Mouse (Mus musculus): ENCODE results near the gene Gpc2. TPM values are rescaled to one million over a fixed set of nuclear protein-coding genes. Genes with fewer than 3 reads are reported as not detected.
A peak's percentile ranks its signal among the peaks of the same experiment; 100 is the strongest.

Gpc2 gene
- polyA plus RNA-seq, 1 experiment = 1.2 TPM

DNA sequence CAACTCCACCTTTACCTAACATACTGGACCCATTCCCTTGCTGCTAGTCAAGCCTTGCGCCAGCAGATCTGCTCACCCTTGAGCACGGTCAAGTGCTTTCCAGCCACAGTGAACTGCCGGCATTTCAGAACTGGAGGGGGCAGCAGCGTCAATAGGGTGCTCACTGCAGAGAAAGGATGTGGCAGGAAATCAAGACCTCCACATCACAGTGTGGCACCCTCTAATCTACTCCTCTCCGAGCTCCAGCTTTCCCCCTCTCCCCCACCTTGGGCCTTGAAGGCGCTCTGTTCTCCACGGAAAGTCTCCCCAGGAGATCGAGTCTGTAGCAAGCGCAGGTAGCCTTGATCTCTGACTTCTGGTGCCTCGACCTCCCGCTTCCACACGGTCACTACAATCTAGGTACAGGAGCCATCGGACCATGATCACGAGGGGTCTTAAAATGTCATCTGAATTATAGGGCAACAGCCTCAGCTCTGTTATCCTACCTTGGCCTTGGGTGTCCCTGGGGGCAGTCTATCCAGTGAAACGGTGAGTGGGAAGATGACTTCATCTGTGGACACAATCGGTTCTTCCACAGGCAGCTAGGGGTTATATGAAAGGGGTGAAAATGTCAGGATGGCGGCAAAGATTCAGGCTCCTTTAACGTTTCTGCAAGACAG, 17.1 kb downstream of the Gpc2 start:
- Histone ChIP-seq H3K36me3 (ENCODE audit: control insufficient read depth, insufficient read depth, low read length) (no peaks in the 10 kb centered on the region), H3K4me1 (ENCODE audit: control insufficient read depth, insufficient read depth, low read length) (peaks cover 4% of the 10 kb centered on the region; the same call in 1 of the 2 replicates), H3K27me3 (replicated peaks; ENCODE audit: control insufficient read depth, insufficient read depth, low read length) (no peaks in the 10 kb centered on the region), H3K4me3 (ENCODE audit: insufficient read depth, low read depth, low read length) (peak overlapping the region; percentile 71), H3K27ac (ENCODE audit: insufficient read depth, low read depth, low read length) (no peak overlapping the region)
- WGBS = 58% methylated on average over 18 of the region's 18 CpGs
- no peak for DNase-seq
- TF ChIP-seq POLR2A (IDR thresholded peaks at IDR 0.05; ENCODE audit: low read depth, low read length) = no peak
- no peak for TF ChIP-seq CTCF (conservative IDR thresholded peaks at IDR 0.05; ENCODE audit: insufficient read depth, insufficient read length, low read depth, low read length)

DNA sequence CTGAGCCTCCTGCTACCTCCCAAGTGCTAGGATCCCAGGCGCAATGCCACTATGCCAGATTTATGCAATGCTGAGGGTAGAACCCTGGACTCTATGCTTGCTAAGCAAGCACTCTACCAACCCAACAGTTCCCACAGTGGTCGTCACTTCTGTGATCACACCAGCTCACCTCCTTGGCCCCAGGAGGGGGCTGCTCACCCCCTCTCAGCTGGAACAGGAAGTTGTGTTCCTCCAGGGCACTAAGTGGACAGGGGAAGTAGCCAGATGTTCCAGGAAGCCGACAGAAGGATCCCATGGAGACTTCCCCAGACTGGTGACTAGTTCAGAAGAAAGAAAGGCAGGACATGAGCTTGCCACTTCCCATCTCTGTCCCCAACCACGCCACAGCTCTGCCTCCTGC, 17.8 kb downstream of the Gpc2 start:
- no peak for DNase-seq
- 65% methylated on average over 4 of the region's 4 CpGs for WGBS
- no peaks in the 10 kb centered on the region for H3K36me3 ChIP-seq (ENCODE audit: control insufficient read depth, insufficient read depth, low read length)
- H3K4me3 ChIP-seq (ENCODE audit: insufficient read depth, low read depth, low read length) = no peak overlapping the region
- peaks cover 4% of the 10 kb centered on the region; the same call in 1 of the 2 replicates for H3K4me1 ChIP-seq (ENCODE audit: control insufficient read depth, insufficient read depth, low read length)
- H3K27ac ChIP-seq (ENCODE audit: insufficient read depth, low read depth, low read length) = no peak overlapping the region
- no peaks in the 10 kb centered on the region for H3K27me3 ChIP-seq (replicated peaks; ENCODE audit: control insufficient read depth, insufficient read depth, low read length)
- no peak for TF ChIP-seq POLR2A (IDR thresholded peaks at IDR 0.05; ENCODE audit: low read depth, low read length)
- TF ChIP-seq CTCF (conservative IDR thresholded peaks at IDR 0.05; ENCODE audit: insufficient read depth, insufficient read length, low read depth, low read length) = no peak

GRCm38 (mm10) chr5:138260834-138261233, 19.0 kb downstream of the Gpc2 start:
- H3K27me3 ChIP-seq (replicated peaks; ENCODE audit: control insufficient read depth, insufficient read depth, low read length) = no peaks in the 10 kb centered on the region
- TF ChIP-seq POLR2A (IDR thresholded peaks at IDR 0.05; ENCODE audit: low read depth, low read length) (no peak), CTCF (conservative IDR thresholded peaks at IDR 0.05; ENCODE audit: insufficient read depth, insufficient read length, low read depth, low read length) (no peak)
- WGBS = 83% methylated on average over 11 of the region's 11 CpGs
- peaks cover 4% of the 10 kb centered on the region; the same call in 1 of the 2 replicates for H3K4me1 ChIP-seq (ENCODE audit: control insufficient read depth, insufficient read depth, low read length)
- H3K4me3 ChIP-seq (ENCODE audit: insufficient read depth, low read depth, low read length) = no peak overlapping the region
- no peak overlapping the region for H3K27ac ChIP-seq (ENCODE audit: insufficient read depth, low read depth, low read length)
- no peak for DNase-seq
- no peaks in the 10 kb centered on the region for H3K36me3 ChIP-seq (ENCODE audit: control insufficient read depth, insufficient read depth, low read length)

- Histone ChIP-seq H3K27ac (ENCODE audit: insufficient read depth, low read depth, low read length) (no peak overlapping the region), H3K4me3 (ENCODE audit: insufficient read depth, low read depth, low read length) (no peak overlapping the region), H3K27me3 (replicated peaks; ENCODE audit: control insufficient read depth, insufficient read depth, low read length) (no peaks in the 10 kb centered on the region), H3K4me1 (ENCODE audit: control insufficient read depth, insufficient read depth, low read length) (peaks cover 4% of the 10 kb centered on the region; the same call in 1 of the 2 replicates), H3K36me3 (ENCODE audit: control insufficient read depth, insufficient read depth, low read length) (no peaks in the 10 kb centered on the region)
- WGBS = 89% methylated on average over 10 of the region's 10 CpGs
- DNase-seq = no peak
- TF ChIP-seq POLR2A (IDR thresholded peaks at IDR 0.05; ENCODE audit: low read depth, low read length) = no peak
- no peak for TF ChIP-seq CTCF (conservative IDR thresholded peaks at IDR 0.05; ENCODE audit: insufficient read depth, insufficient read length, low read depth, low read length)
These were observed 19.8 kb downstream of the Gpc2 start for GRCm38 (mm10) chr5:138260051-138260450.

DNA sequence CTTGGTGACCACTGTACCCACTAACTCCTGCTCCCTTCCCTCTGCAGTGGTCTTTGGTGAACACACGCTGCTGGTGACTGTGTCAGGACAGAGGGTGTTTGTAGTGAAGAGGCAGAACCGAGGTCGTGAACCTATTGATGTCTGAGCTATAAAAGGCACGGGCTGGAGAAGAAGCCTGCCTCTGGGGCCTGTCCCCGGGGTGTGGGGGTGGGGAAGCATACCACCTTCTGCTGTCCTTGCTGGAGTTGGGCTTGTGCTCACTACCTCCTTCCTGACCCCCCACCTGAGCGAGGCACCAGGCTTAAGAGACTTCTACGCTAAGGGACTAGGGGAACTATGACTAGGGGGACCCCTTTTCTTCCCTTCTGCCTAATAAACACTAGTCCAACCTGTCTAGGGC, 20.8 kb downstream of the Gpc2 start:
- Histone ChIP-seq H3K4me3 (ENCODE audit: insufficient read depth, low read depth, low read length) (no peak overlapping the region), H3K27ac (ENCODE audit: insufficient read depth, low read depth, low read length) (no peak overlapping the region), H3K4me1 (ENCODE audit: control insufficient read depth, insufficient read depth, low read length) (peaks cover 4% of the 10 kb centered on the region; the same call in 1 of the 2 replicates), H3K27me3 (replicated peaks; ENCODE audit: control insufficient read depth, insufficient read depth, low read length) (no peaks in the 10 kb centered on the region), H3K36me3 (ENCODE audit: control insufficient read depth, insufficient read depth, low read length) (no peaks in the 10 kb centered on the region)
- 58% methylated on average over 7 of the region's 7 CpGs for WGBS
- DNase-seq = no peak
- TF ChIP-seq CTCF (conservative IDR thresholded peaks at IDR 0.05; ENCODE audit: insufficient read depth, insufficient read length, low read depth, low read length) (no peak), POLR2A (IDR thresholded peaks at IDR 0.05; ENCODE audit: low read depth, low read length) (no peak)

DNA sequence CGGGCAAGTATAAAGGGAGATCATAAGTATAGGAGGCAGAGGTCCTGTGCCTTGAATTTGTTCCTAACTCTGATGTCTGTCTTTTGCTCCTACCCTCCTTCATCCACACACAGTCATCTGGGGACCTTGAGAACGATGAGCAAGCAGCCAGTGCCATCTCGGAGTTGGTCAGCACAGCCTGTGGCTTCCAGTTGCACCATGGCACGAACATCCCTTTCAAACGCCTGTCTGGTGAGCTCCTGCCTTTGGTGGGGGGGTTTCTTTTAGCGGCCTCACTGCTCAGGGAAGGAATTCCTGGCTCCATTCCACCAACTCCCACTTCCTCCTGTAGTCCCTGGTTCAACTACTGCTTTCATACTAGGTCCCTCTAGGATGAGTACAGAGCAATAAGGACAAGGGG, 21.3 kb downstream of the Gpc2 start:
- H3K4me1 ChIP-seq (ENCODE audit: control insufficient read depth, insufficient read depth, low read length) = peaks cover 4% of the 10 kb centered on the region; the same call in 1 of the 2 replicates
- WGBS = 67% methylated on average over 6 of the region's 6 CpGs
- no peaks in the 10 kb centered on the region for H3K27me3 ChIP-seq (replicated peaks; ENCODE audit: control insufficient read depth, insufficient read depth, low read length)
- H3K27ac ChIP-seq (ENCODE audit: insufficient read depth, low read depth, low read length) = no peak overlapping the region
- no peak for DNase-seq
- H3K36me3 ChIP-seq (ENCODE audit: control insufficient read depth, insufficient read depth, low read length) = no peaks in the 10 kb centered on the region
- TF ChIP-seq CTCF (conservative IDR thresholded peaks at IDR 0.05; ENCODE audit: insufficient read depth, insufficient read length, low read depth, low read length) (no peak), POLR2A (IDR thresholded peaks at IDR 0.05; ENCODE audit: low read depth, low read length) (no peak)
- H3K4me3 ChIP-seq (ENCODE audit: insufficient read depth, low read depth, low read length) = no peak overlapping the region

GRCm38 (mm10) chr5:138258078-138258477, 21.7 kb downstream of the Gpc2 start:
- no peak overlapping the region for H3K4me3 ChIP-seq (ENCODE audit: insufficient read depth, low read depth, low read length)
- H3K4me1 ChIP-seq (ENCODE audit: control insufficient read depth, insufficient read depth, low read length) = peaks cover 3% of the 10 kb centered on the region; the same call in 1 of the 2 replicates
- H3K27ac ChIP-seq (ENCODE audit: insufficient read depth, low read depth, low read length) = no peak overlapping the region
- H3K27me3 ChIP-seq (replicated peaks; ENCODE audit: control insufficient read depth, insufficient read depth, low read length) = no peaks in the 10 kb centered on the region
- WGBS = 84% methylated on average over 3 of the region's 3 CpGs
- TF ChIP-seq CTCF (conservative IDR thresholded peaks at IDR 0.05; ENCODE audit: insufficient read depth, insufficient read length, low read depth, low read length) = no peak
- no peak for TF ChIP-seq POLR2A (IDR thresholded peaks at IDR 0.05; ENCODE audit: low read depth, low read length)
- H3K36me3 ChIP-seq (ENCODE audit: control insufficient read depth, insufficient read depth, low read length) = no peaks in the 10 kb centered on the region
- no peak for DNase-seq

All from kidney, adult 2 months (tissue).